Mouse (Mus musculus) testis, adult 2 months (tissue): Measurements from ENCODE around the gene Myh9. TPM values are rescaled to one million over a fixed set of nuclear protein-coding genes. Genes with fewer than 3 reads are reported as not detected.

ENCODE experiments used
- H3K27ac ChIP-seq: fragments of 200-500 bp; 2 replicates; pipeline ENCODE4 v1.5.1; 2012; ENCODE audit warnings: low read depth, low read length; ENCODE audit not compliant: control insufficient read depth, insufficient read depth
- H3K27me3 ChIP-seq: fragments of 200-500 bp; 2 replicates; pipeline ENCODE4 v1.6.1; 2012; ENCODE audit warnings: mild to moderate bottlenecking, low read length, moderate library complexity; ENCODE audit not compliant: control insufficient read depth, insufficient read depth
- H3K36me3 ChIP-seq: fragments of 200-500 bp; 2 replicates; pipeline ENCODE4 v1.6.1; 2012; ENCODE audit warnings: mild to moderate bottlenecking, low read length; ENCODE audit not compliant: control insufficient read depth, insufficient read depth
- H3K4me1 ChIP-seq: fragments of 200-500 bp; 2 replicates; pipeline ENCODE4 v1.6.1; 2012; ENCODE audit warnings: low read length; ENCODE audit not compliant: control insufficient read depth, insufficient read depth
- H3K4me3 ChIP-seq: fragments of 200-500 bp; 2 replicates; pipeline ENCODE4 v1.5.1; 2012; ENCODE audit warnings: low read depth, mild to moderate bottlenecking, low read length, moderate library complexity, mixed read lengths; ENCODE audit not compliant: control insufficient read depth
- CTCF ChIP-seq: fragments of 200-500 bp; IDR thresholded peaks from 2 replicates; pipeline ENCODE4 v1.5.1; 2012; ENCODE audit warnings: low read depth, mild to moderate bottlenecking, inconsistent platforms, low read length, moderate library complexity; ENCODE audit not compliant: control insufficient read depth, insufficient read depth, insufficient replicate concordance
- POLR2A ChIP-seq: fragments of 200-500 bp; IDR thresholded peaks from 2 replicates; pipeline ENCODE4 v1.6.1; 2012; ENCODE audit warnings: low read depth, mild to moderate bottlenecking, inconsistent platforms, low read length, moderate library complexity; ENCODE audit not compliant: control insufficient read depth
- polyA plus RNA-seq: library from polyadenylated mRNA; depleted of rRNA; stranded (reverse); fragments of >200 nt; gene quantifications from 2 replicates; pipeline ENCODE4 v1.2.3, GENCODE M21; 2012

The Myh9 gene
- polyA plus RNA-seq, 1 experiment: 4.5 TPM

- Histone ChIP-seq H3K4me1 (peaks cover 12% of the 10 kb centered on the region), H3K27ac (no peak overlapping the region), H3K27me3 (no peaks in the 10 kb centered on the region), H3K36me3 (no peaks in the 10 kb centered on the region), H3K4me3 (no peak overlapping the region)
- no peak for TF ChIP-seq CTCF
- TF ChIP-seq POLR2A: no peak
Observed at GRCm38 (mm10) chr15:77828242-77828641, 13.7 kb downstream of the Myh9 start.

GRCm38 (mm10) chr15:77827794-77828193, 14.2 kb downstream of the Myh9 start:
- peaks cover 15% of the 10 kb centered on the region for H3K4me1 ChIP-seq
- H3K27ac ChIP-seq: no peak overlapping the region
- H3K27me3 ChIP-seq: no peaks in the 10 kb centered on the region
- H3K4me3 ChIP-seq: no peak overlapping the region
- no peak for TF ChIP-seq CTCF
- TF ChIP-seq POLR2A: no peak
- no peaks in the 10 kb centered on the region for H3K36me3 ChIP-seq

GRCm38 (mm10) chr15:77827379-77827778, 14.6 kb downstream of the Myh9 start:
- H3K4me3 ChIP-seq: no peak overlapping the region
- no peak for TF ChIP-seq CTCF
- no peak for TF ChIP-seq POLR2A
- H3K27ac ChIP-seq: no peak overlapping the region
- H3K27me3 ChIP-seq: no peaks in the 10 kb centered on the region
- peaks cover 15% of the 10 kb centered on the region for H3K4me1 ChIP-seq
- no peaks in the 10 kb centered on the region for H3K36me3 ChIP-seq

GRCm38 (mm10) chr15:77825382-77825781, 16.6 kb downstream of the Myh9 start:
- H3K27ac ChIP-seq: no peak overlapping the region
- H3K4me1 ChIP-seq: peaks cover 13% of the 10 kb centered on the region
- TF ChIP-seq POLR2A: no peak
- no peak for TF ChIP-seq CTCF

GRCm38 (mm10) chr15:77824321-77824720, 17.7 kb downstream of the Myh9 start:
- H3K27ac ChIP-seq: no peak overlapping the region
- no peaks in the 10 kb centered on the region for H3K36me3 ChIP-seq
- no peak overlapping the region for H3K4me3 ChIP-seq
- no peaks in the 10 kb centered on the region for H3K27me3 ChIP-seq
- peaks cover 11% of the 10 kb centered on the region for H3K4me1 ChIP-seq
- TF ChIP-seq POLR2A (no peak), CTCF (no peak)

More at GRCm38 (mm10) chr15:77825382-77825781, 16.6 kb downstream of the Myh9 start:
- Histone ChIP-seq H3K36me3 (no peaks in the 10 kb centered on the region), H3K27me3 (no peaks in the 10 kb centered on the region), H3K4me3 (no peak overlapping the region)

- no peak overlapping the region for H3K27ac ChIP-seq
- H3K4me3 ChIP-seq: no peak overlapping the region
- H3K4me1 ChIP-seq: peaks cover 11% of the 10 kb centered on the region
- no peaks in the 10 kb centered on the region for H3K27me3 ChIP-seq
- TF ChIP-seq CTCF (no peak), POLR2A (no peak)
- no peaks in the 10 kb centered on the region for H3K36me3 ChIP-seq
Observed at GRCm38 (mm10) chr15:77823634-77824033, 18.3 kb downstream of the Myh9 start.

GRCm38 (mm10) chr15:77823196-77823595, 18.8 kb downstream of the Myh9 start:
- H3K4me3 ChIP-seq: no peak overlapping the region
- peaks cover 11% of the 10 kb centered on the region for H3K4me1 ChIP-seq
- no peak for TF ChIP-seq POLR2A
- no peak for TF ChIP-seq CTCF
- H3K36me3 ChIP-seq: no peaks in the 10 kb centered on the region
- H3K27ac ChIP-seq: no peak overlapping the region
- no peaks in the 10 kb centered on the region for H3K27me3 ChIP-seq

GRCm38 (mm10) chr15:77822671-77823070, 19.3 kb downstream of the Myh9 start:
- Histone ChIP-seq H3K4me1 (peaks cover 11% of the 10 kb centered on the region), H3K27me3 (no peaks in the 10 kb centered on the region), H3K4me3 (no peak overlapping the region), H3K27ac (no peak overlapping the region), H3K36me3 (no peaks in the 10 kb centered on the region)
- TF ChIP-seq POLR2A (no peak), CTCF (no peak)
